Mouse (Mus musculus) MEL (cell line): Measurements from ENCODE around the gene Csnk1g2. TPM values are rescaled to one million over a fixed set of nuclear protein-coding genes. Genes with fewer than 3 reads are reported as not detected.
A peak's percentile ranks its signal among the peaks of the same experiment; 100 is the strongest.

Experiments used
- DNase-seq: peaks from one replicate; pipeline ENCODE4 v3.0.0; 2011; ENCODE audit warnings: low read depth, low spot score
- H3K27ac ChIP-seq: 2 replicates; pipeline ENCODE4 v1.5.1; 2012; ENCODE audit warnings: low read depth, mild to moderate bottlenecking, control low read depth, low read length, moderate library complexity; ENCODE audit not compliant: control insufficient read depth
- H3K27me3 ChIP-seq, 2 experiments: fragments of 150-350 bp in 1 of 2; sonication (generic) in 1 of 2; 2 replicates each; pipeline ENCODE4 v1.6.1; 2012; ENCODE audit warnings: low read length in 2 of 2, mild to moderate bottlenecking in 2 of 2, improper control_type of control experiment in 1 of 2, moderate library complexity in 1 of 2; ENCODE audit not compliant: insufficient read depth in 2 of 2, control insufficient read depth in 1 of 2
- H3K36me3 ChIP-seq, 2 experiments: 2 replicates each; pipeline ENCODE4 v1.6.1; 2012 to 2014; ENCODE audit warnings: low read length in 2 of 2, improper control_type of control experiment in 1 of 2, inconsistent platforms in 1 of 2, mild to moderate bottlenecking in 1 of 2; ENCODE audit not compliant: insufficient read depth in 2 of 2, control insufficient read depth in 1 of 2
- H3K4me1 ChIP-seq, 2 experiments: fragments of 150-350 bp in 1 of 2; sonication (generic) in 1 of 2; 2 replicates each; pipeline ENCODE4 v1.6.1; 2012; ENCODE audit warnings: low read length in 2 of 2, improper control_type of control experiment in 1 of 2, mild to moderate bottlenecking in 1 of 2; ENCODE audit not compliant: insufficient read depth in 2 of 2, control insufficient read depth in 1 of 2
- H3K4me3 ChIP-seq, 2 experiments: fragments of 150-350 bp in 1 of 2; sonication (generic) in 1 of 2; 2 replicates each; pipeline ENCODE4 v1.5.1; 2012; ENCODE audit warnings: low read depth in 2 of 2, low read length in 2 of 2, mild to moderate bottlenecking in 2 of 2, moderate library complexity in 2 of 2, control low read depth in 1 of 2, improper control_type of control experiment in 1 of 2; ENCODE audit not compliant: control insufficient read depth in 1 of 2, insufficient read depth in 1 of 2
- H3K79me2 ChIP-seq: 2 replicates; pipeline ENCODE4 v1.6.1; 2012; ENCODE audit warnings: mild to moderate bottlenecking, low read length, moderate library complexity; ENCODE audit not compliant: control insufficient read depth, poor library complexity, insufficient read depth
- H3K9ac ChIP-seq: 2 replicates; pipeline ENCODE4 v1.6.1; 2012; ENCODE audit warnings: low read depth, mild to moderate bottlenecking, control low read depth, low read length, moderate library complexity; ENCODE audit not compliant: control insufficient read depth, poor library complexity, severe bottlenecking
- H3K9me3 ChIP-seq: fragments of 150-350 bp; sonication (generic); replicated peaks from 2 replicates; pipeline ENCODE4 v1.6.1; 2012; ENCODE audit warnings: mild to moderate bottlenecking, low read length, improper control_type of control experiment, moderate library complexity; ENCODE audit not compliant: insufficient read depth
- CHD1 ChIP-seq: IDR thresholded peaks from 2 replicates; pipeline ENCODE4 v1.6.1; 2012; ENCODE audit warnings: low read depth, mild to moderate bottlenecking, inconsistent platforms, low read length, improper control_type of control experiment
- CHD2 ChIP-seq: IDR thresholded peaks from 2 replicates; pipeline ENCODE4 v1.6.1; 2011; ENCODE audit warnings: low read length, improper control_type of control experiment
- CTCF ChIP-seq, 3 experiments: IDR thresholded peaks in 2 of 3; conservative IDR thresholded peaks in 1 of 3; 2 replicates each; pipeline ENCODE4 v1.5.1; 2011 to 2012; ENCODE audit warnings: low read length in 3 of 3, low read depth in 2 of 3, mild to moderate bottlenecking in 2 of 3, improper control_type of control experiment in 1 of 3, inconsistent platforms in 1 of 3, mixed read lengths in 1 of 3, moderate library complexity in 1 of 3; ENCODE audit not compliant: control insufficient read depth in 1 of 3, insufficient read depth in 1 of 3, poor library complexity in 1 of 3, severe bottlenecking in 1 of 3
- E2F4 ChIP-seq: IDR thresholded peaks from 2 replicates; pipeline ENCODE4 v1.6.1; 2011; ENCODE audit warnings: low read depth, low read length, improper control_type of control experiment, borderline replicate concordance
- EP300 ChIP-seq, 2 experiments: IDR thresholded peaks; 2 replicates each; pipeline ENCODE4 v1.6.1; 2011; ENCODE audit warnings: improper control_type of control experiment in 2 of 2, low read length in 2 of 2, low read depth in 1 of 2, mild to moderate bottlenecking in 1 of 2
- ETS1 ChIP-seq: IDR thresholded peaks from 2 replicates; pipeline ENCODE4 v1.6.1; 2012; ENCODE audit warnings: low read depth, mild to moderate bottlenecking, inconsistent platforms, low read length, improper control_type of control experiment, moderate library complexity
- HCFC1 ChIP-seq: IDR thresholded peaks from 2 replicates; pipeline ENCODE4 v1.6.1; 2012; ENCODE audit warnings: low read depth, mild to moderate bottlenecking, inconsistent platforms, low read length, improper control_type of control experiment, moderate library complexity
- JUND ChIP-seq: IDR thresholded peaks from 2 replicates; pipeline ENCODE4 v1.6.1; 2011; ENCODE audit warnings: low read depth, mild to moderate bottlenecking, improper control_type of control experiment, low read length
- MAFK ChIP-seq: IDR thresholded peaks from 2 replicates; pipeline ENCODE4 v1.6.1; 2011; ENCODE audit warnings: low read depth, mild to moderate bottlenecking, low read length, improper control_type of control experiment, borderline replicate concordance
- MAZ ChIP-seq: IDR thresholded peaks from 2 replicates; pipeline ENCODE4 v1.6.1; 2012; ENCODE audit warnings: low read depth, mild to moderate bottlenecking, inconsistent platforms, low read length, improper control_type of control experiment
- MXI1 ChIP-seq: IDR thresholded peaks from 2 replicates; pipeline ENCODE4 v1.6.1; 2011; ENCODE audit warnings: mild to moderate bottlenecking, low read depth, low read length, improper control_type of control experiment
- MYB ChIP-seq: IDR thresholded peaks from 2 replicates; pipeline ENCODE4 v1.6.1; 2011; ENCODE audit warnings: mild to moderate bottlenecking, low read depth, low read length, improper control_type of control experiment
- NELFE ChIP-seq: IDR thresholded peaks from 2 replicates; pipeline ENCODE4 v1.6.1; 2011; ENCODE audit warnings: low read depth, low read length, improper control_type of control experiment
- POLR2AphosphoS2 ChIP-seq: IDR thresholded peaks from 2 replicates; pipeline ENCODE4 v1.6.1; 2011; ENCODE audit warnings: low read length, improper control_type of control experiment
- POLR2AphosphoS5 ChIP-seq: IDR thresholded peaks from 2 replicates; pipeline ENCODE4 v1.6.1; 2012; ENCODE audit warnings: low read depth, borderline replicate concordance, mild to moderate bottlenecking, inconsistent platforms, low read length, moderate library complexity, mixed read lengths
- RAD21 ChIP-seq: IDR thresholded peaks from 2 replicates; pipeline ENCODE4 v1.6.1; 2011; ENCODE audit warnings: mild to moderate bottlenecking, low read depth, low read length, improper control_type of control experiment
- RCOR1 ChIP-seq: IDR thresholded peaks from 2 replicates; pipeline ENCODE4 v1.6.1; 2012; ENCODE audit warnings: low read depth, mild to moderate bottlenecking, inconsistent platforms, low read length, improper control_type of control experiment
- SIN3A ChIP-seq: IDR thresholded peaks from 2 replicates; pipeline ENCODE4 v1.6.1; 2012; ENCODE audit warnings: low read length, improper control_type of control experiment, inconsistent platforms
- SMC3 ChIP-seq: IDR thresholded peaks from 2 replicates; pipeline ENCODE4 v1.6.1; 2011; ENCODE audit warnings: low read depth, low read length, improper control_type of control experiment
- TAL1 ChIP-seq: IDR thresholded peaks from 2 replicates; pipeline ENCODE4 v1.6.1; 2012; ENCODE audit warnings: mild to moderate bottlenecking, inconsistent platforms, low read length, moderate library complexity, mixed read lengths
- TBP ChIP-seq: IDR thresholded peaks from 2 replicates; pipeline ENCODE4 v1.8.0; 2011; ENCODE audit warnings: low read depth, low read length, improper control_type of control experiment
- UBTF ChIP-seq: IDR thresholded peaks from 2 replicates; pipeline ENCODE4 v1.6.1; 2012; ENCODE audit warnings: low read depth, mild to moderate bottlenecking, inconsistent platforms, low read length, improper control_type of control experiment, moderate library complexity, borderline replicate concordance; ENCODE audit not compliant: insufficient read depth
- USF2 ChIP-seq, 2 experiments: IDR thresholded peaks; 2 replicates each; pipeline ENCODE4 v1.6.1; 2011 to 2012; ENCODE audit warnings: improper control_type of control experiment in 2 of 2, low read length in 2 of 2, borderline replicate concordance in 1 of 2, inconsistent platforms in 1 of 2, low read depth in 1 of 2, mild to moderate bottlenecking in 1 of 2; ENCODE audit not compliant: insufficient read depth in 1 of 2
- ZC3H11A ChIP-seq: IDR thresholded peaks from 2 replicates; pipeline ENCODE4 v1.6.1; 2012; ENCODE audit warnings: low read depth, mild to moderate bottlenecking, inconsistent platforms, low read length, improper control_type of control experiment
- ZKSCAN1 ChIP-seq: IDR thresholded peaks from 2 replicates; pipeline ENCODE4 v1.6.1; 2012; ENCODE audit warnings: low read depth, mild to moderate bottlenecking, inconsistent platforms, low read length, improper control_type of control experiment, moderate library complexity
- polyA plus RNA-seq, 2 experiments: library from polyadenylated mRNA; stranded (reverse) in 1 of 2; unstranded in 1 of 2; fragments of >175 nt in 1 of 2; fragments of >200 nt in 1 of 2; gene quantifications; 2 replicates each; pipeline versions ENCODE4 v1.2.1 to v1.2.4; 2012; ENCODE audit warnings: low replicate concordance in 2 of 2, low read depth in 1 of 2; ENCODE audit not compliant: insufficient read length in 2 of 2, insufficient read depth in 1 of 2, missing spikeins in 1 of 2
- total RNA-seq: library from RNA; depleted of rRNA; stranded (reverse); fragments of 300-350 nt; gene quantifications from 2 replicates; pipeline ENCODE4 v1.2.3, GENCODE M21; 2012

Gene Csnk1g2
- total and polyA plus RNA-seq, 3 experiments: 132 to 231 TPM; not detected in 1

DNA sequence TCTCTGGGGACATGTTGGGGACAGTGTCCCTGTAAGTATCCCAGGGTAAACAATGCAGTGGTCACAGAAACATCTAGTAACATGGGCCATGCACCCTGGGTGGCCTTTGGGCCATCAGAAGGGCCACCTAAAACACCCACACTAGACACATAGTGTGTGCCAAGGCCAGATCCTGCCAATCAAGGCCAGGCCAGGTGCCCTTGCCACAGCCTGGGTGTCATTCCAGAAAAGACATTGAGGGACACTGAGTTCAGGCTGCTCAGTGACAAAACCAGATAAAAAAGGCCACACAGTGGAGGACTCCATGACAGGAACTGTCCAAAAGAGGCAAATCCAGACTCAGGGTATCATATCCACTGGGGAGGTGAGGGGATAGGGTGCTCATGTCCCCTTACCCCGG is 61.0 kb downstream of the Csnk1g2 start:
- Histone ChIP-seq H3K27me3 (no peaks in the 10 kb centered on the region), H3K9ac (no peak overlapping the region), H3K4me1 (peaks cover 16 to 31% of the 10 kb centered on the region in 2 experiments), H3K9me3 (no peaks in the 10 kb centered on the region), H3K27ac (no peak overlapping the region), H3K4me3 (no peak overlapping the region), H3K36me3 (peaks cover 5 to 28% of the 10 kb centered on the region in 2 experiments; a peak in 3 of 4 replicates), H3K79me2 (no peaks in the 10 kb centered on the region; the same call in 1 of the 2 replicates)
- TF ChIP-seq MAFK: no peak
- no peak for TF ChIP-seq MXI1
- no peak for TF ChIP-seq TAL1
- no peak for TF ChIP-seq ZKSCAN1
- TF ChIP-seq CHD1: no peak
- no peak for TF ChIP-seq RCOR1
- no peak for TF ChIP-seq TBP
- no peak for TF ChIP-seq MYB
- no peak for TF ChIP-seq MAZ
- TF ChIP-seq USF2 (IDR thresholded peaks at IDR 0.05; ENCODE audit: borderline replicate concordance in 1 of 2, insufficient read depth in 1 of 2, low read depth in 1 of 2, low read length in 2 of 2): no peak
- no peak for TF ChIP-seq POLR2AphosphoS2
- no peak for TF ChIP-seq POLR2AphosphoS5
- no peak for TF ChIP-seq ZC3H11A
- no peak for TF ChIP-seq ETS1
- no peak for TF ChIP-seq EP300 (IDR thresholded peaks at IDR 0.05; ENCODE audit: low read depth in 1 of 2, low read length in 2 of 2)
- TF ChIP-seq E2F4: no peak
- TF ChIP-seq RAD21: no peak
- no peak for TF ChIP-seq NELFE
- no peak for TF ChIP-seq UBTF
- DNase-seq: no peak

DNA sequence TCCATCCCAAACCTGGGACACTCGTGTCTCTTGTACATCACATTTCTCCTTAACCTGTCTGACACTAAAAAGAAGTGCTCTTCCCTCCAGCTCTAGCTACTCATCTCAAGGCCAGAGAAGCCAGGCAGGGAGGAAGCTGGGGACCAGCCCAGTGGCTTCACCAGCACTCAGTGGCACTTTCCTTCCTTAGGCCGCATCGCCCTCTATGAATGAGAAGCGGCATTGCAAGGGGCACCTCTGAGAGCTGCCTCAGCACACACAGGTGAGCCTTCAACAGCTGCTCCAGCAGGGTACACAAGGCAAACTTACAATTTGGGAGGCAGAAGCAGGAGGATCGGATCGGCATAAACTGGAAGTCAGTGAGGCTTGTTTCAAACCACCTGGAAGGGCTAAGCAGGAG is 61.6 kb downstream of the Csnk1g2 start:
- H3K27me3 ChIP-seq: no peaks in the 10 kb centered on the region
- peak; percentile 76 for DNase-seq
- H3K27ac ChIP-seq: peak overlapping the region; percentile 75
- no peak overlapping the region for H3K4me3 ChIP-seq
- H3K79me2 ChIP-seq: no peaks in the 10 kb centered on the region
- TF ChIP-seq POLR2AphosphoS5 (no peak), SIN3A (peak; percentile 50; the same call in 1 of the 2 replicates), RAD21 (peak; percentile 88), E2F4 (no peak), EP300 (IDR thresholded peaks at IDR 0.05; ENCODE audit: low read depth in 1 of 2, low read length in 2 of 2) (no peak), HCFC1 (peak; percentile 24; the same call in 1 of the 2 replicates), CHD2 (no peak), SMC3 (peak; percentile 74), JUND (no peak), ZC3H11A (peak; percentile 65), CTCF (IDR thresholded peaks at IDR 0.05 in 2 of 3, conservative IDR thresholded peaks at IDR 0.05 in 1 of 3; ENCODE audit: control insufficient read depth in 1 of 3, insufficient read depth in 1 of 3, low read depth in 2 of 3, low read length in 3 of 3, poor library complexity in 1 of 3, severe bottlenecking in 1 of 3) (peak; percentile 81 to 94 (median 90))
- H3K9ac ChIP-seq: no peak overlapping the region
- H3K36me3 ChIP-seq: peaks cover 5 to 26% of the 10 kb centered on the region in 2 experiments; a peak in 3 of 4 replicates
- no peaks in the 10 kb centered on the region for H3K9me3 ChIP-seq
- peaks cover 16 to 31% of the 10 kb centered on the region in 2 experiments for H3K4me1 ChIP-seq
